Mouse (Mus musculus) midbrain, embryonic 14.5 days (tissue): ENCODE measurements around the gene Ndc1. TPM values are rescaled to one million over a fixed set of nuclear protein-coding genes. Genes with fewer than 3 reads are reported as not detected.

Experiments used
- ATAC-seq: fragments of 200-750 bp; cut with Nextera tagmentation; 2 replicates; pipeline ENCODE4 v1.8.0; 2017; ENCODE audit warnings: moderate number of reproducible peaks, moderate library complexity; ENCODE audit not compliant: low FRiP score, low TSS enrichment
- DNase-seq: peaks from one replicate; pipeline ENCODE4 v3.0.0-alpha.2; 2015
- H3K27ac ChIP-seq: fragments of 300-500 bp; sonication (generic); replicated peaks from 2 replicates; pipeline ENCODE4 v1.5.1; 2014; ENCODE audit warnings: mild to moderate bottlenecking, low read depth, low read length, moderate library complexity
- H3K27me3 ChIP-seq: fragments of 300-500 bp; sonication (generic); 2 replicates; pipeline ENCODE4 v1.6.1; 2014; ENCODE audit warnings: low read length, control low read depth, mixed read lengths; ENCODE audit not compliant: control insufficient read depth, insufficient read depth
- H3K36me3 ChIP-seq: fragments of 300-500 bp; sonication (generic); 2 replicates; pipeline ENCODE4 v1.6.1; 2014; ENCODE audit warnings: low read length, control low read depth; ENCODE audit not compliant: control insufficient read depth, insufficient read depth
- H3K4me1 ChIP-seq: fragments of 300-500 bp; sonication (generic); 2 replicates; pipeline ENCODE4 v1.6.1; 2014; ENCODE audit warnings: mild to moderate bottlenecking, antibody characterized with exemption, low read length, control low read depth; ENCODE audit not compliant: control insufficient read depth, insufficient read depth
- H3K4me2 ChIP-seq: fragments of 300-500 bp; sonication (generic); 2 replicates; pipeline ENCODE4 v1.6.1; 2014; ENCODE audit warnings: mild to moderate bottlenecking, low read length, moderate library complexity
- H3K4me3 ChIP-seq: fragments of 300-500 bp; sonication (generic); replicated peaks from 2 replicates; pipeline ENCODE4 v1.5.1; 2014; ENCODE audit warnings: low read depth, low read length
- H3K9ac ChIP-seq: fragments of 300-500 bp; sonication (generic); replicated peaks from 2 replicates; pipeline ENCODE4 v1.6.1; 2014; ENCODE audit warnings: mild to moderate bottlenecking, low read length, moderate library complexity
- H3K9me3 ChIP-seq: fragments of 300-500 bp; sonication (generic); 2 replicates; pipeline ENCODE4 v1.6.1; 2016; ENCODE audit warnings: low read length, control low read depth, mixed read lengths; ENCODE audit not compliant: control insufficient read depth
- WGBS: fragments of 180-500 bp; shearing (Covaris S2); extraction: QIAGEN DNeasy Blood & Tissue Kit; methylation state at CpG from one replicate; pipeline ENCODE4 v1.1.7; 2014; 5-methylcytosine and 5-hydroxymethylcytosine counted together
- polyA plus RNA-seq: library from polyadenylated mRNA; unstranded; fragments of >200 nt; fragmentation: Nextera tagmentation; extraction: Ambion mirVana; gene quantifications from 2 replicates; pipeline ENCODE4 v1.2.1, GENCODE M21; 2014

The Ndc1 gene
- 16.5 and 23.2 TPM in 2 replicates for polyA plus RNA-seq

GRCm38 (mm10) chr4:107367567-107368314 is at the start of gene Ndc1:
Gene Ndc1 (plus strand): TSS chr4:107367784.
- Histone ChIP-seq H3K9me3 (no peaks in the 10 kb centered on the region), H3K4me3 (peak within 1 kb of the TSS; percentile 71), H3K27ac (peak within 1 kb of the TSS; percentile 91), H3K9ac (peak within 1 kb of the TSS; percentile 79), H3K4me2 (peak within 1 kb of the TSS; percentile 69), H3K4me1 (peaks cover 5% of the 10 kb centered on the region; the same call in 1 of the 2 replicates), H3K36me3 (peaks cover 17% of the 10 kb centered on the region), H3K27me3 (no peaks in the 10 kb centered on the region)
- peak; percentile 97 for ATAC-seq
- peak; percentile 95 for DNase-seq
- WGBS, result under 1% methylated on average over 51 of the region's 51 CpGs

- 79% methylated on average over 8 of the region's 8 CpGs for WGBS
- H3K4me3 ChIP-seq, result no peak overlapping the region
- DNase-seq, result no peak
- no peak overlapping the region for H3K27ac ChIP-seq
- no peak overlapping the region for H3K4me2 ChIP-seq
- no peak overlapping the region for H3K9ac ChIP-seq
- H3K4me1 ChIP-seq, result peaks cover 9% of the 10 kb centered on the region; the same call in 1 of the 2 replicates
- H3K36me3 ChIP-seq, result peaks cover 43% of the 10 kb centered on the region
- no peaks in the 10 kb centered on the region for H3K9me3 ChIP-seq
- no peaks in the 10 kb centered on the region for H3K27me3 ChIP-seq
- no peak for ATAC-seq
Observed at GRCm38 (mm10) chr4:107318646-107319045, 48.9 kb upstream of the Ndc1 start.

GRCm38 (mm10) chr4:107321041-107321440 is 46.5 kb upstream of the Ndc1 start:
- no peaks in the 10 kb centered on the region for H3K4me1 ChIP-seq
- no peaks in the 10 kb centered on the region for H3K27me3 ChIP-seq
- WGBS, result 84% methylated on average over 2 of the region's 2 CpGs
- no peak for DNase-seq
- no peaks in the 10 kb centered on the region for H3K9me3 ChIP-seq
- H3K27ac ChIP-seq, result no peak overlapping the region
- no peak for ATAC-seq
- H3K9ac ChIP-seq, result no peak overlapping the region
- H3K36me3 ChIP-seq, result peaks cover 56% of the 10 kb centered on the region
- H3K4me2 ChIP-seq, result no peak overlapping the region
- H3K4me3 ChIP-seq, result no peak overlapping the region

- no peak overlapping the region for H3K4me3 ChIP-seq
- H3K27me3 ChIP-seq, result no peaks in the 10 kb centered on the region
- H3K4me1 ChIP-seq, result no peaks in the 10 kb centered on the region
- no peak overlapping the region for H3K9ac ChIP-seq
- no peak for DNase-seq
- H3K27ac ChIP-seq, result no peak overlapping the region
- no peak overlapping the region for H3K4me2 ChIP-seq
- H3K9me3 ChIP-seq, result no peaks in the 10 kb centered on the region
- peaks cover 61% of the 10 kb centered on the region for H3K36me3 ChIP-seq
- 96% methylated on average over 2 of the region's 2 CpGs for WGBS
- no peak for ATAC-seq
Observed at GRCm38 (mm10) chr4:107323113-107323512, 44.5 kb upstream of the Ndc1 start.

- Histone ChIP-seq H3K4me2 (no peak overlapping the region), H3K4me3 (no peak overlapping the region), H3K9ac (no peak overlapping the region), H3K27ac (no peak overlapping the region), H3K27me3 (no peaks in the 10 kb centered on the region), H3K36me3 (peaks cover 24% of the 10 kb centered on the region), H3K9me3 (no peaks in the 10 kb centered on the region), H3K4me1 (no peaks in the 10 kb centered on the region)
- DNase-seq (no peak), ATAC-seq (no peak)
- 96% methylated on average over 8 of the region's 8 CpGs for WGBS
Observed at GRCm38 (mm10) chr4:107328530-107328929, 39.1 kb upstream of the Ndc1 start.

GRCm38 (mm10) chr4:107333514-107333913 is 34.1 kb upstream of the Ndc1 start:
- no peaks in the 10 kb centered on the region for H3K4me1 ChIP-seq
- WGBS, result 93% methylated on average over 4 of the region's 4 CpGs
- 0 out of 2 replicates have a peak, but pooled peaks cover 3% of the 10 kb centered on the region for H3K36me3 ChIP-seq
- no peaks in the 10 kb centered on the region for H3K27me3 ChIP-seq
- DNase-seq (no peak), ATAC-seq (no peak)
- no peak overlapping the region for H3K27ac ChIP-seq
- H3K9me3 ChIP-seq, result no peaks in the 10 kb centered on the region
- H3K9ac ChIP-seq, result no peak overlapping the region
- no peak overlapping the region for H3K4me2 ChIP-seq
- no peak overlapping the region for H3K4me3 ChIP-seq

GRCm38 (mm10) chr4:107336356-107336755 is 31.2 kb upstream of the Ndc1 start:
- no peak overlapping the region for H3K4me2 ChIP-seq
- H3K36me3 ChIP-seq, result no peaks in the 10 kb centered on the region
- H3K4me1 ChIP-seq, result no peaks in the 10 kb centered on the region
- no peaks in the 10 kb centered on the region for H3K27me3 ChIP-seq
- no peak for ATAC-seq
- no peaks in the 10 kb centered on the region for H3K9me3 ChIP-seq
- no peak for DNase-seq
- H3K9ac ChIP-seq, result no peak overlapping the region
- WGBS, result 91% methylated on average over 8 of the region's 8 CpGs
- H3K4me3 ChIP-seq, result no peak overlapping the region
- no peak overlapping the region for H3K27ac ChIP-seq

- 88% methylated on average over 5 of the region's 5 CpGs for WGBS
- Histone ChIP-seq H3K9ac (no peak overlapping the region), H3K4me3 (no peak overlapping the region), H3K27me3 (no peaks in the 10 kb centered on the region), H3K9me3 (no peaks in the 10 kb centered on the region), H3K4me1 (no peaks in the 10 kb centered on the region), H3K4me2 (no peak overlapping the region), H3K27ac (no peak overlapping the region), H3K36me3 (no peaks in the 10 kb centered on the region)
- DNase-seq, result no peak
- no peak for ATAC-seq
Observed at GRCm38 (mm10) chr4:107337455-107337854, 30.1 kb upstream of the Ndc1 start.

- no peaks in the 10 kb centered on the region for H3K27me3 ChIP-seq
- H3K4me1 ChIP-seq, result no peaks in the 10 kb centered on the region
- no peaks in the 10 kb centered on the region for H3K9me3 ChIP-seq
- 40% methylated on average over 5 of the region's 5 CpGs for WGBS
- H3K36me3 ChIP-seq, result peaks cover 10% of the 10 kb centered on the region
- no peak overlapping the region for H3K9ac ChIP-seq
- H3K4me3 ChIP-seq, result no peak overlapping the region
- ATAC-seq (no peak), DNase-seq (peak; percentile 44)
- no peak overlapping the region; the same call in 1 of the 2 replicates for H3K27ac ChIP-seq
- H3K4me2 ChIP-seq, result no peak overlapping the region
Observed at GRCm38 (mm10) chr4:107341354-107341753, 26.2 kb upstream of the Ndc1 start.
